Mouse (Mus musculus): ENCODE measurements around the gene Ephb2. TPM values are rescaled to one million over a fixed set of nuclear protein-coding genes. Genes with fewer than 3 reads are reported as not detected.
A peak's percentile ranks its signal among the peaks of the same experiment; 100 is the strongest.

Gene Ephb2
- polyA plus RNA-seq, 1 experiment from 2014 or later = 1.3 TPM

- Histone ChIP-seq H3K4me2 (no peak overlapping the region), H3K9me3 (replicated peaks) (no peaks in the 10 kb centered on the region), H3K36me3 (no peaks in the 10 kb centered on the region), H3K4me3 (no peak overlapping the region), H3K27ac (no peak overlapping the region), H3K27me3 (peaks cover 16% of the 10 kb centered on the region; the same call in 1 of the 2 replicates), H3K9ac (no peak overlapping the region), H3K4me1 (replicated peaks) (peaks cover 26% of the 10 kb centered on the region)
- ATAC-seq (replicated peaks; ENCODE audit: insufficient number of reproducible peaks, insufficient read depth, low FRiP score, low read depth) = no peak
- WGBS = 49% methylated on average over 23 of the region's 23 CpGs
These were observed 37.9 kb downstream of the Ephb2 start for GRCm38 (mm10) chr4:136797677-136798569.

- H3K27me3 ChIP-seq = peaks cover 11% of the 10 kb centered on the region; the same call in 1 of the 2 replicates
- no peaks in the 10 kb centered on the region for H3K9me3 ChIP-seq (replicated peaks)
- no peak overlapping the region for H3K9ac ChIP-seq
- peaks cover 20% of the 10 kb centered on the region for H3K4me1 ChIP-seq (replicated peaks)
- ATAC-seq (replicated peaks; ENCODE audit: insufficient number of reproducible peaks, insufficient read depth, low FRiP score, low read depth) = no peak
- H3K4me2 ChIP-seq = no peak overlapping the region
- H3K36me3 ChIP-seq = no peaks in the 10 kb centered on the region
- WGBS = 78% methylated on average over 11 of the region's 11 CpGs
- no peak overlapping the region for H3K27ac ChIP-seq
- H3K4me3 ChIP-seq = no peak overlapping the region
These were observed 42.5 kb downstream of the Ephb2 start for GRCm38 (mm10) chr4:136793320-136793719.

GRCm38 (mm10) chr4:136789821-136790220, 46.0 kb downstream of the Ephb2 start:
- Histone ChIP-seq H3K4me1 (replicated peaks) (peaks cover 13% of the 10 kb centered on the region), H3K4me3 (no peak overlapping the region), H3K27me3 (0 out of 2 replicates have a peak, but pooled peaks cover 9% of the 10 kb centered on the region), H3K27ac (no peak overlapping the region), H3K9ac (no peak overlapping the region), H3K4me2 (no peak overlapping the region), H3K36me3 (no peaks in the 10 kb centered on the region), H3K9me3 (replicated peaks) (no peaks in the 10 kb centered on the region)
- WGBS = 46% methylated on average over 6 of the region's 6 CpGs
- peak; percentile 72 for ATAC-seq (replicated peaks; ENCODE audit: insufficient number of reproducible peaks, insufficient read depth, low FRiP score, low read depth)

- no peaks in the 10 kb centered on the region for H3K9me3 ChIP-seq (replicated peaks)
- no peak for ATAC-seq (replicated peaks; ENCODE audit: insufficient number of reproducible peaks, insufficient read depth, low FRiP score, low read depth)
- H3K4me1 ChIP-seq (replicated peaks) = peaks cover 21% of the 10 kb centered on the region
- peaks cover 15% of the 10 kb centered on the region for H3K27me3 ChIP-seq
- no peaks in the 10 kb centered on the region for H3K36me3 ChIP-seq
- no peak overlapping the region for H3K9ac ChIP-seq
- no peak overlapping the region for H3K4me3 ChIP-seq
- H3K27ac ChIP-seq = no peak overlapping the region
- WGBS = 67% methylated on average over 4 of the region's 4 CpGs
- no peak overlapping the region for H3K4me2 ChIP-seq
These were observed 48.4 kb downstream of the Ephb2 start for GRCm38 (mm10) chr4:136787357-136787756.

GRCm38 (mm10) chr4:136786453-136787276, 49.1 kb downstream of the Ephb2 start:
- Histone ChIP-seq H3K9me3 (replicated peaks) (no peaks in the 10 kb centered on the region), H3K4me3 (no peak overlapping the region), H3K4me1 (replicated peaks) (peaks cover 28% of the 10 kb centered on the region), H3K4me2 (no peak overlapping the region), H3K9ac (no peak overlapping the region), H3K27ac (no peak overlapping the region), H3K27me3 (peaks cover 20% of the 10 kb centered on the region), H3K36me3 (no peaks in the 10 kb centered on the region)
- no peak for ATAC-seq (replicated peaks; ENCODE audit: insufficient number of reproducible peaks, insufficient read depth, low FRiP score, low read depth)
- WGBS = 57% methylated on average over 26 of the region's 26 CpGs

- Histone ChIP-seq H3K4me2 (no peak overlapping the region), H3K36me3 (no peaks in the 10 kb centered on the region), H3K9ac (no peak overlapping the region), H3K4me3 (no peak overlapping the region), H3K4me1 (replicated peaks) (peaks cover 28% of the 10 kb centered on the region), H3K27ac (no peak overlapping the region; the same call in 1 of the 2 replicates), H3K9me3 (replicated peaks) (no peaks in the 10 kb centered on the region), H3K27me3 (peaks cover 17% of the 10 kb centered on the region)
- no peak for ATAC-seq (replicated peaks; ENCODE audit: insufficient number of reproducible peaks, insufficient read depth, low FRiP score, low read depth)
- WGBS = 39% methylated on average over 22 of the region's 22 CpGs
These were observed 52.1 kb downstream of the Ephb2 start for GRCm38 (mm10) chr4:136783552-136784150.

GRCm38 (mm10) chr4:136782579-136782925, 53.2 kb downstream of the Ephb2 start:
- Histone ChIP-seq H3K4me1 (replicated peaks) (peaks cover 28% of the 10 kb centered on the region), H3K4me2 (no peak overlapping the region), H3K9ac (no peak overlapping the region), H3K27me3 (peaks cover 17% of the 10 kb centered on the region), H3K27ac (peak overlapping the region; percentile 55; the same call in 1 of the 2 replicates), H3K4me3 (no peak overlapping the region), H3K9me3 (replicated peaks) (no peaks in the 10 kb centered on the region), H3K36me3 (no peaks in the 10 kb centered on the region)
- no peak for ATAC-seq (replicated peaks; ENCODE audit: insufficient number of reproducible peaks, insufficient read depth, low FRiP score, low read depth)
- WGBS = 96% methylated on average over 1 of the region's 1 CpGs

- Histone ChIP-seq H3K4me3 (no peak overlapping the region), H3K4me2 (no peak overlapping the region), H3K4me1 (replicated peaks) (peaks cover 29% of the 10 kb centered on the region), H3K36me3 (no peaks in the 10 kb centered on the region), H3K27me3 (peaks cover 17% of the 10 kb centered on the region), H3K9ac (no peak overlapping the region), H3K9me3 (replicated peaks) (no peaks in the 10 kb centered on the region), H3K27ac (peak overlapping the region; percentile 55)
- 60% methylated on average over 13 of the region's 13 CpGs for WGBS
- ATAC-seq (replicated peaks; ENCODE audit: insufficient number of reproducible peaks, insufficient read depth, low FRiP score, low read depth) = peak; percentile 48
These were observed 53.8 kb downstream of the Ephb2 start for GRCm38 (mm10) chr4:136781868-136782578.

- Histone ChIP-seq H3K4me2 (no peak overlapping the region), H3K9ac (no peak overlapping the region), H3K9me3 (replicated peaks) (no peaks in the 10 kb centered on the region), H3K36me3 (no peaks in the 10 kb centered on the region), H3K4me1 (replicated peaks) (peaks cover 40% of the 10 kb centered on the region), H3K27ac (peak overlapping the region; percentile 25), H3K27me3 (peaks cover 17% of the 10 kb centered on the region), H3K4me3 (no peak overlapping the region)
- no peak for ATAC-seq (replicated peaks; ENCODE audit: insufficient number of reproducible peaks, insufficient read depth, low FRiP score, low read depth)
- WGBS = 56% methylated on average over 20 of the region's 20 CpGs
These were observed 55.4 kb downstream of the Ephb2 start for GRCm38 (mm10) chr4:136780201-136780895.

- WGBS = 88% methylated on average over 11 of the region's 11 CpGs
- peaks cover 40% of the 10 kb centered on the region for H3K4me1 ChIP-seq (replicated peaks)
- H3K27me3 ChIP-seq = peaks cover 17% of the 10 kb centered on the region
- no peak overlapping the region for H3K4me3 ChIP-seq
- H3K36me3 ChIP-seq = no peaks in the 10 kb centered on the region
- no peak for ATAC-seq (replicated peaks; ENCODE audit: insufficient number of reproducible peaks, insufficient read depth, low FRiP score, low read depth)
- no peak overlapping the region for H3K27ac ChIP-seq
- H3K4me2 ChIP-seq = no peak overlapping the region
- no peaks in the 10 kb centered on the region for H3K9me3 ChIP-seq (replicated peaks)
- H3K9ac ChIP-seq = no peak overlapping the region
These were observed 56.6 kb downstream of the Ephb2 start for GRCm38 (mm10) chr4:136779156-136779555.

Data from heart, embryonic 15.5 days (tissue).